Mouse (Mus musculus) lung, postnatal 0 days (tissue): ENCODE data around the gene Cntf.
A peak's percentile ranks its signal among the peaks of the same experiment; 100 is the strongest.

Experiments
- CTCF ChIP-seq: IDR thresholded peaks from 2 replicates; pipeline ENCODE4 v1.5.1; 2016; ENCODE audit warnings: antibody characterized with exemption, mild to moderate bottlenecking
- EP300 ChIP-seq: IDR thresholded peaks from 2 replicates; pipeline ENCODE4 v1.6.1; 2016; ENCODE audit warnings: antibody characterized with exemption, mild to moderate bottlenecking, control low read depth

DNA sequence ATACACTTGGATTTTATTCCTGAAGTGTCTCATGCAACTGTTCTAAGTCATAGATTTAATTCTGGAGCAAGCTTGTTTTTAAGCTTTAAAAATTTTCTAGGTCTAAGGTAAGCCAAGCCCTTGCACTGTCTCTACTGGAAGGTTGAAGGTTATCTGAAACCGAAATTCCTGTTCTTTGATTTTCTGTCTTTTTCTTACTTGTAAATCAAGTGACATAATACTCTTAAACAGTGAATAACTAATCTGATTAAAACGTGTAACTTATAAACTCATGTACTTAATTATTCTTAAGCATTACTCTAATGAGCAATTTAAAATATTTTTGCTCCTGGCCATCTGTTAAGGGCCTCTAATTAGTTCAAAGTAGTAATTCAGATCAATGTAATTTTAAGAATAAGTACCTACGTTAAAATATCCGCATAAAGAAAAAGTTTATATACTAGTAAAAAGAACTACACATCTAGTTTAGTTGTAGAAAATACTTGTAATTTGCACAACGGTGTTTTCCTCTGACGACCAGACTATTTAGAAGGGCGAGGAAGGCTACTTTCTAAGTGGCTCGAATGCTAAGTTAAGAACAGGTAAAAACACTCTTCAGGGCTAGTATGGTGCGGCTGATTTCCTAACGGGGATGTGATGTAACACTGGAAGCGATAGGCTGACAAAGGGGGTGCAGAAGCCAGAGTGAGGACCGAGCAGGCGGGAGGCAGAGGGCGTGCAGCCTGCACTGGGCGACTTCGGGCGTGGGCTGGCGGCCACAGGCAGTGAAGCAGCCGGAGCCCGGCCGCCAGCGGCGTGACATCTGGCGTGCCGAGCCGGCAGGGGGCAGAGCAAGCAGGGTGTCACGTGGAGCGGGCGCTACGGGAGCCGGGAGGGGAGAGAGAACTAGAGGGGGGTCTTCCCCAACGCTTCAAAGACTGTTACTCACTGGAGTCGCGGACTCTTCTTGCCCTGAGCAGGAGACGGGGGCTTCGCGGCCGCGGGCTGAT lies 28.9 kb upstream of the Cntf start:
- TF ChIP-seq CTCF (peak; percentile 91), EP300 (no peak)
